Mouse (Mus musculus): ENCODE results near the gene Itpr1. TPM values are rescaled to one million over a fixed set of nuclear protein-coding genes. Genes with fewer than 3 reads are reported as not detected.

Itpr1 gene
- polyA plus RNA-seq, 1 experiment from 2014 or later = 22.4 TPM

DNA sequence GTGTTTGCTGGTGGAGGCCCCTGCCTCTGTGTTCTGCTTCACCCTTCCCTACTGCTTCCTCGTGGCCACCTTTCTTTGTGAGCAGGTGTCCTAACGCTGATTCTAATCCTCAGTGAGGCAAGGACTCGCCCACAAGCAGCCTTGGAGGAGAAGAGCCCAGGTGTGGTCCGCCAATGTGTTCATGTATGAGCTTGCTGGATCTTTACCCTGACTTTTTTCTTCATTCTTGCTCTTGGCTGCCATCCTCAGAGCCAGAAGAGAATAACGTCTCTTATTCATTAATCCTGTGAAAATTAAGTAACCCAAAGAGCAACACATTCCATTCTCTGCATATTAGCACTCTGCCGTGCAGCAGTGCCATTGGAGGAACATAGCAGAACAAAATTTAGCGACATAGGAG, 161.1 kb downstream of the Itpr1 start:
- H3K4me3 ChIP-seq (ENCODE audit: low read length) = no peak overlapping the region
- no peaks in the 10 kb centered on the region for H3K27me3 ChIP-seq (ENCODE audit: control insufficient read depth, insufficient read depth, low read length)
- no peaks in the 10 kb centered on the region for H3K9me3 ChIP-seq (ENCODE audit: control insufficient read depth, low read length)
- no peaks in the 10 kb centered on the region for H3K4me1 ChIP-seq (ENCODE audit: control insufficient read depth, insufficient read depth, low read length)
- H3K4me2 ChIP-seq (replicated peaks; ENCODE audit: low read depth, low read length) = no peak overlapping the region
- ATAC-seq (ENCODE audit: low FRiP score, low TSS enrichment) = no peak
- no peak overlapping the region for H3K9ac ChIP-seq (ENCODE audit: low read depth, low read length)
- H3K36me3 ChIP-seq (ENCODE audit: control insufficient read depth, insufficient read depth, low read length) = peaks cover 12% of the 10 kb centered on the region; the same call in 1 of the 2 replicates
- WGBS = 79% methylated on average over 7 of the region's 7 CpGs
- H3K27ac ChIP-seq (ENCODE audit: low read depth, low read length) = no peak overlapping the region

DNA sequence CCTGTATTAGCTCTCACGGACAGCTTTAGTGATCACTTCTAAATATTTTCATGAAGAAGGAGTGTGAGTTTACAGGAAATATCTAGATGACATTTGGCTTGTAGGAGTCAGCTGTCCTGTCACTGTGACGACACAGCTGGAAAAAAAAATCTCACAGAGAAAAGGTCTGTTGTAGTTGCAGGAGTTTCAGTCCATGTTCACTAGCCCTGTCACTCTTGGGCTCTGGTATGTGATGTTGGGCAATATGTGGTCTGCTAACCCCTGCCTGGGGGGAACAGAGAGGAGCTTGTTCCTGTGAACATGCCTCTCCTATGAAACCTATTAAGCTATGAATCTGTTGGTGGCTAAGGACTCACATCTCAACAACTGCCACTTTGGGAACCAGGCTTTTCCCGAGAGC, 166.1 kb downstream of the Itpr1 start:
- H3K4me2 ChIP-seq (replicated peaks; ENCODE audit: low read depth, low read length) = no peak overlapping the region
- no peaks in the 10 kb centered on the region for H3K27me3 ChIP-seq (ENCODE audit: control insufficient read depth, insufficient read depth, low read length)
- no peak for ATAC-seq (ENCODE audit: low FRiP score, low TSS enrichment)
- WGBS = 74% methylated on average over 3 of the region's 3 CpGs
- H3K4me3 ChIP-seq (ENCODE audit: low read length) = no peak overlapping the region
- H3K4me1 ChIP-seq (ENCODE audit: control insufficient read depth, insufficient read depth, low read length) = no peaks in the 10 kb centered on the region
- no peak overlapping the region for H3K27ac ChIP-seq (ENCODE audit: low read depth, low read length)
- peaks cover 24% of the 10 kb centered on the region for H3K36me3 ChIP-seq (ENCODE audit: control insufficient read depth, insufficient read depth, low read length)
- H3K9ac ChIP-seq (ENCODE audit: low read depth, low read length) = no peak overlapping the region
- no peaks in the 10 kb centered on the region for H3K9me3 ChIP-seq (ENCODE audit: control insufficient read depth, low read length)

DNA sequence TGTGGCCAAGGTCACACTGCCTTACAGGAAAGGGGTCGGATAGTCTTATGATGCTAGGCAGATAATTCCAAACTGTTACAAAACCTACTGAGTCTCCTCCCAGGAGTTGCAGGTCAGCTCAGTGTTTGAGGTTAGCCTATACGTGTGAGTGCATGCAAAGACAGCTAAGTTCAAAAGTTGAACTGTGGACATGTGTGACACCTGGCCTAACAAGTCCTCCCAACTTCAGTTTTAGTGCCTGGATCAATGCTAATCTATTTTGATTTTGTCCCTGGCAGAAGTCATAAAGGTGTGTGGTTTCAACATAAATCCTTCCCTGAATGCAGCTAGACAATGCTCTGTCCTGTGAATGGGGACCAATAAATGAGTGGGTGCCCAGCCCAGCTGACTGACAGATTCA, 167.3 kb downstream of the Itpr1 start:
- no peaks in the 10 kb centered on the region for H3K9me3 ChIP-seq (ENCODE audit: control insufficient read depth, low read length)
- WGBS = 73% methylated on average over 2 of the region's 2 CpGs
- H3K9ac ChIP-seq (ENCODE audit: low read depth, low read length) = no peak overlapping the region
- H3K36me3 ChIP-seq (ENCODE audit: control insufficient read depth, insufficient read depth, low read length) = peaks cover 27% of the 10 kb centered on the region
- no peak for ATAC-seq (ENCODE audit: low FRiP score, low TSS enrichment)
- H3K4me3 ChIP-seq (ENCODE audit: low read length) = no peak overlapping the region
- H3K27ac ChIP-seq (ENCODE audit: low read depth, low read length) = no peak overlapping the region
- no peaks in the 10 kb centered on the region for H3K4me1 ChIP-seq (ENCODE audit: control insufficient read depth, insufficient read depth, low read length)
- H3K27me3 ChIP-seq (ENCODE audit: control insufficient read depth, insufficient read depth, low read length) = no peaks in the 10 kb centered on the region
- no peak overlapping the region for H3K4me2 ChIP-seq (replicated peaks; ENCODE audit: low read depth, low read length)

DNA sequence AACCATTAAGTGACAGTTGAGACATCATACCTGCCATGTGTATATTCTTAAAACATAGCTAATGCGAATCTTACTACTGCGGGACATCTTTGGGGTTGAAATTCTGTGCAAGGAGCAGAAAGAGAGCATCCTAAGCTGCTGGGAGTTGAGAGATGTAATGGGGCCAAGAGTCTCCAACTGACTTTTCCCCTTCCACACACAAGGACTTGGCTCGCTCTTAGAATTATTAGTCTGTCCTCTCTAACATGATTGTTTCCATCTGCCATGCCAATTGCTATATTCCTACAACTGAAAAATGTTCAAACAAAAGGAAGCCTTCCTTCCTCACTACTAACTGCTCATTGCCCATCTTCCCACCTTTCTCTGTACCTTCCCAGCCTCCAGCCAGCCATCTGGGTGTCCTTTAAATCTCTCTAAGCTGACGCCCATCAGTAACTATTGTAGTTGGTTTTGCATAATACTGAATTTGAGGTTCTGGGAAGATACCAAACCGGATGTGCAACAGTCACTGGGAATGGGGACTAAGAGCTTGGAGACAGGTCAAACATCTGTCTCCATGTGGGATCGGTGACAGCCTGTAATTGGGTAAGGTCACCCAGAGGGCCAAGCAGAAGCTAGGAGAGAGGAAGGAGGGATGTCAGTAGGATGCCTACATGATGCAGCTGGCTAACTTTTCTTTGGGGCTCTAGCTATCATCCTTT, 177.9 kb downstream of the Itpr1 start:
- peaks cover 46% of the 10 kb centered on the region for H3K36me3 ChIP-seq (ENCODE audit: control insufficient read depth, insufficient read depth, low read length)
- no peak overlapping the region for H3K4me2 ChIP-seq (replicated peaks; ENCODE audit: low read depth, low read length)
- no peak overlapping the region for H3K4me3 ChIP-seq (ENCODE audit: low read length)
- no peak for ATAC-seq (ENCODE audit: low FRiP score, low TSS enrichment)
- H3K9ac ChIP-seq (ENCODE audit: low read depth, low read length) = no peak overlapping the region
- H3K27ac ChIP-seq (ENCODE audit: low read depth, low read length) = no peak overlapping the region
- no peaks in the 10 kb centered on the region for H3K4me1 ChIP-seq (ENCODE audit: control insufficient read depth, insufficient read depth, low read length)
- no peaks in the 10 kb centered on the region for H3K27me3 ChIP-seq (ENCODE audit: control insufficient read depth, insufficient read depth, low read length)
- WGBS = 73% methylated on average over 6 of the region's 6 CpGs
- no peaks in the 10 kb centered on the region for H3K9me3 ChIP-seq (ENCODE audit: control insufficient read depth, low read length)

DNA sequence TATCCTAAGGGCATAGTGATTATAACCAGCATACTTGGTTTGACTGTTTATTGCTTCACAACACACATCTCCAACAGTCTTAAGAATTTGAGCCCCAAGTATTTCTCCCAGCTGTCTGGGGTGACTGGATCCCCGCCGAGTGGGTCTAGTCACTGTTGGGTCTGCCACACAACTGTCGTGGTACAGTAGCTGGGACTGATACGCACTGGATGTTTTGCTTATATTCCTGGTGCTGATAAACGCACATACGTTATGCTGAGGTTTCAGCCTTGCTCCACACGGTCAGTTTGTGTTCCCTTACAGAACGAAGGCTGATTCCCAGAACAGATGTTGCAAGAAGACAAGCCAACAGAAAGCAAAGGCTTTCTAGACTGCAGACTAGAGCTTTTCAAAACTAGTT, 180.2 kb downstream of the Itpr1 start:
- Histone ChIP-seq H3K27me3 (ENCODE audit: control insufficient read depth, insufficient read depth, low read length) (no peaks in the 10 kb centered on the region), H3K36me3 (ENCODE audit: control insufficient read depth, insufficient read depth, low read length) (peaks cover 47% of the 10 kb centered on the region), H3K27ac (ENCODE audit: low read depth, low read length) (no peak overlapping the region), H3K4me3 (ENCODE audit: low read length) (no peak overlapping the region), H3K4me1 (ENCODE audit: control insufficient read depth, insufficient read depth, low read length) (no peaks in the 10 kb centered on the region), H3K9me3 (ENCODE audit: control insufficient read depth, low read length) (no peaks in the 10 kb centered on the region), H3K9ac (ENCODE audit: low read depth, low read length) (no peak overlapping the region), H3K4me2 (replicated peaks; ENCODE audit: low read depth, low read length) (no peak overlapping the region)
- no peak for ATAC-seq (ENCODE audit: low FRiP score, low TSS enrichment)
- 78% methylated on average over 8 of the region's 8 CpGs for WGBS

DNA sequence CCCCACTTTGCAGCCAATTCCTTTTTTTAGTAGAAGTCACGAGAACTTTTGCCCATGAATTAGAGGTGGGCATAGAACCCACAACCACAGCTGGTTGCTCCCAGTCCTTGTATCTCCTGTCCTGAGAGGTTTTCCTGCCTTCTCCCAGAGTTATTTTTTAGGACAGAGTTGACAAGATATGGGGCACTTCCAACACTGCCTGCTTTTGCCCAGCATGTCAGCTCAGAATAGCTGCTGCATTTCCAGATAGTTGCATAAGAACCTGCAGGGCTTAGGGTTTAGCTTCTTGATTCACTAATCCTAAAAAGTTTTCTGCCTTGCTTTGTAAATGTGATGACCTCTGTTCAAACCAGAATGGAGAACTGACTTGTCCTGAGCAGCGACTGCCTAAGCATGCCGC, 185.1 kb downstream of the Itpr1 start:
- ATAC-seq (ENCODE audit: low FRiP score, low TSS enrichment) = no peak
- Histone ChIP-seq H3K9ac (ENCODE audit: low read depth, low read length) (no peak overlapping the region), H3K27me3 (ENCODE audit: control insufficient read depth, insufficient read depth, low read length) (no peaks in the 10 kb centered on the region), H3K9me3 (ENCODE audit: control insufficient read depth, low read length) (no peaks in the 10 kb centered on the region), H3K36me3 (ENCODE audit: control insufficient read depth, insufficient read depth, low read length) (peaks cover 55% of the 10 kb centered on the region), H3K4me1 (ENCODE audit: control insufficient read depth, insufficient read depth, low read length) (no peaks in the 10 kb centered on the region), H3K27ac (ENCODE audit: low read depth, low read length) (no peak overlapping the region), H3K4me3 (ENCODE audit: low read length) (no peak overlapping the region), H3K4me2 (replicated peaks; ENCODE audit: low read depth, low read length) (no peak overlapping the region)
- 68% methylated on average over 3 of the region's 3 CpGs for WGBS

- Histone ChIP-seq H3K27ac (ENCODE audit: low read depth, low read length) (no peak overlapping the region), H3K36me3 (ENCODE audit: control insufficient read depth, insufficient read depth, low read length) (peaks cover 50% of the 10 kb centered on the region), H3K9ac (ENCODE audit: low read depth, low read length) (no peak overlapping the region), H3K27me3 (ENCODE audit: control insufficient read depth, insufficient read depth, low read length) (no peaks in the 10 kb centered on the region), H3K9me3 (ENCODE audit: control insufficient read depth, low read length) (no peaks in the 10 kb centered on the region), H3K4me1 (ENCODE audit: control insufficient read depth, insufficient read depth, low read length) (no peaks in the 10 kb centered on the region), H3K4me2 (replicated peaks; ENCODE audit: low read depth, low read length) (no peak overlapping the region), H3K4me3 (ENCODE audit: low read length) (no peak overlapping the region)
- WGBS = 82% methylated on average over 10 of the region's 10 CpGs
- no peak for ATAC-seq (ENCODE audit: low FRiP score, low TSS enrichment)
These were observed 188.6 kb downstream of the Itpr1 start for GRCm38 (mm10) chr6:108401412-108401955.

DNA sequence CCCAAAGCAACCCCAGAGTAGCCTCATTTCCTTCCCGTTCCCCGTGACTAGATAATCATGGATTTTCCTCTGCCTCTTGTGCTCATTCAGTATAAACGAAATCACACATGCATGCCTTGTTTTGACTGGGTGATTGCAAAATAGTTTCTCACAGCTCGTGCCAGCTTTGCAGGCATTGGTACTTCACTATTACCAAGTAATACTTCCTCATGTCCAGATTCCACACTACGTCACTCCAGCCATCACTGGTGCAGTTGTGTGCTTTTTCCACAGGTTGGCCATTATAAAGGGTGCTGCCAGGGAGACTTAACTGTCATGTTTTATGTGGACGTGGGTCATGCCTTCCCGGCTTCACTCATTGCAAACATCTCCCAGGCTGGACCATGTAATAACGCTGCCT, 191.8 kb downstream of the Itpr1 start:
- no peak overlapping the region for H3K27ac ChIP-seq (ENCODE audit: low read depth, low read length)
- 88% methylated on average over 8 of the region's 8 CpGs for WGBS
- H3K4me3 ChIP-seq (ENCODE audit: low read length) = no peak overlapping the region
- ATAC-seq (ENCODE audit: low FRiP score, low TSS enrichment) = no peak
- no peak overlapping the region for H3K4me2 ChIP-seq (replicated peaks; ENCODE audit: low read depth, low read length)
- H3K9ac ChIP-seq (ENCODE audit: low read depth, low read length) = no peak overlapping the region
- no peaks in the 10 kb centered on the region for H3K9me3 ChIP-seq (ENCODE audit: control insufficient read depth, low read length)
- peaks cover 41% of the 10 kb centered on the region for H3K36me3 ChIP-seq (ENCODE audit: control insufficient read depth, insufficient read depth, low read length)
- no peaks in the 10 kb centered on the region for H3K27me3 ChIP-seq (ENCODE audit: control insufficient read depth, insufficient read depth, low read length)
- H3K4me1 ChIP-seq (ENCODE audit: control insufficient read depth, insufficient read depth, low read length) = no peaks in the 10 kb centered on the region

- peaks cover 27% of the 10 kb centered on the region for H3K36me3 ChIP-seq (ENCODE audit: control insufficient read depth, insufficient read depth, low read length)
These were observed 195.2 kb downstream of the Itpr1 start for GRCm38 (mm10) chr6:108408053-108408452.

More at GRCm38 (mm10) chr6:108408053-108408452, 195.2 kb downstream of the Itpr1 start:
- no peaks in the 10 kb centered on the region for H3K4me1 ChIP-seq (ENCODE audit: control insufficient read depth, insufficient read depth, low read length)
- H3K9me3 ChIP-seq (ENCODE audit: control insufficient read depth, low read length) = no peaks in the 10 kb centered on the region
- no peak overlapping the region for H3K27ac ChIP-seq (ENCODE audit: low read depth, low read length)
- WGBS = 95% methylated on average over 3 of the region's 3 CpGs
- H3K27me3 ChIP-seq (ENCODE audit: control insufficient read depth, insufficient read depth, low read length) = no peaks in the 10 kb centered on the region
- H3K9ac ChIP-seq (ENCODE audit: low read depth, low read length) = no peak overlapping the region
- H3K4me3 ChIP-seq (ENCODE audit: low read length) = no peak overlapping the region
- peak; percentile 80; the same call in 1 of the 2 replicates for ATAC-seq (ENCODE audit: low FRiP score, low TSS enrichment)
- no peak overlapping the region for H3K4me2 ChIP-seq (replicated peaks; ENCODE audit: low read depth, low read length)
